Comparison of ENCODE assay signal across 27 mouse cellular contexts in the genomic region with DNA sequence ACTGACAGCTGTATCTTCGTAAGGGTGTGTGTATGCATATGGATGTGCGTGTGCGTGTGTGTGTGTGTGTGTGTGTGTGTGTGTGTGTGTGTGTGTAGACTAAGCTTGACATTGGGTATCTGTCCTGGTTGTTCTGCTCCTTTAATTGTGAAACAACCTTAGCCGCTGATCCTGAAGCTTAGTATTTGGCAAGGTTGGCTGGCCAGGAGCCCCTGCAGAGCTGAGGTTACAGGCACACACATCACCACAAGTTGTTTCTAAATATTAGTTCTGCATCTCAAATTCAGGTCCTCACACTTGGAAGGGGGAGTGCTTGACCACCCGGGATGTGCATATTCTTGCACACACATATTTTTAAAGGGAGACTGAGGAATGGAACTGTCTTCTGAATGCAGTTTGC.
"Had no signal": no experiment of that assay in that cellular context is flagged by ENCODE, and none has a peak within 500 bp of the region (broad histone marks: within the 10 kb centered on the region; RNA-seq: fewer than 3 reads in every experiment).

No protein-coding gene starts in this region.

- DNase-seq: left cerebral cortex, postnatal 4 days; liver; liver, embryonic 13.5 days; liver, postnatal 0 days; lung, adult 18-20 months; lung, adult 2 months; lung, embryonic 14.5 days; lung, postnatal 10 days; lung, postnatal 14 days; lung, postnatal 36 days; lung, postnatal 4 days; midbrain, embryonic 14.5 days had no signal

- H3K27ac ChIP-seq: limb, embryonic 10.5 days; limb, embryonic 12.5 days; limb, embryonic 13.5 days; limb, embryonic 15.5 days; liver, embryonic 12.5 days; liver, embryonic 13.5 days; liver, embryonic 14.5 days; liver, embryonic 15.5 days; lung, embryonic 15.5 days; macrophage; midbrain, embryonic 10.5 days; midbrain, embryonic 12.5 days; midbrain, embryonic 13.5 days; midbrain, embryonic 15.5 days had no signal

- H3K4me3 ChIP-seq: limb, embryonic 10.5 days; limb, embryonic 12.5 days; limb, embryonic 13.5 days; limb, embryonic 15.5 days; liver, embryonic 12.5 days; liver, embryonic 13.5 days; liver, embryonic 15.5 days; lung, embryonic 15.5 days; megakaryocyte, embryonic 14.5 days; midbrain, embryonic 10.5 days; midbrain, embryonic 12.5 days; midbrain, embryonic 13.5 days; midbrain, embryonic 15.5 days; myocyte had no signal
